Mouse (Mus musculus) stomach, embryonic 15.5 days (tissue): Measurements from ENCODE around the gene Orm2. TPM values are rescaled to one million over a fixed set of nuclear protein-coding genes. Genes with fewer than 3 reads are reported as not detected.

Experiments used
- ATAC-seq: fragments of 200-750 bp; cut with Nextera tagmentation; 2 replicates; pipeline ENCODE4 v1.8.0; 2017; ENCODE audit warnings: low read depth, moderate number of reproducible peaks, moderate TSS enrichment; ENCODE audit not compliant: insufficient read depth, low FRiP score
- H3K27ac ChIP-seq: fragments of 300-500 bp; sonication (generic); 2 replicates; pipeline ENCODE4 v1.5.1; 2015; ENCODE audit warnings: mild to moderate bottlenecking, inconsistent platforms
- H3K27me3 ChIP-seq: fragments of 300-500 bp; sonication (generic); replicated peaks from 2 replicates; pipeline ENCODE4 v1.6.1; 2015; ENCODE audit warnings: inconsistent platforms
- H3K36me3 ChIP-seq: fragments of 300-500 bp; sonication (generic); 2 replicates; pipeline ENCODE4 v1.6.1; 2015; ENCODE audit warnings: inconsistent platforms
- H3K4me1 ChIP-seq: fragments of 300-500 bp; sonication (generic); 2 replicates; pipeline ENCODE4 v1.6.1; 2015; ENCODE audit warnings: inconsistent platforms
- H3K4me2 ChIP-seq: fragments of 300-500 bp; sonication (generic); 2 replicates; pipeline ENCODE4 v1.6.1; 2015; ENCODE audit warnings: mild to moderate bottlenecking, inconsistent platforms
- H3K4me3 ChIP-seq: fragments of 300-500 bp; sonication (generic); replicated peaks from 2 replicates; pipeline ENCODE4 v1.5.1; 2015; ENCODE audit warnings: inconsistent platforms
- H3K9ac ChIP-seq: fragments of 300-500 bp; sonication (generic); 2 replicates; pipeline ENCODE4 v1.6.1; 2015; ENCODE audit warnings: inconsistent platforms
- H3K9me3 ChIP-seq: fragments of 300-500 bp; sonication (generic); 2 replicates; pipeline ENCODE4 v1.6.1; 2016; ENCODE audit warnings: inconsistent platforms
- WGBS: fragments of 180-500 bp; shearing (Covaris S2); methylation state at CpG from one replicate; pipeline ENCODE4 v1.1.7; 2015; 5-methylcytosine and 5-hydroxymethylcytosine counted together
- polyA plus RNA-seq: library from polyadenylated mRNA; unstranded; fragments of >200 nt; fragmentation: Nextera tagmentation; extraction: Ambion mirVana; gene quantifications from 2 replicates; pipeline ENCODE4 v1.2.1, GENCODE M21; 2015

Orm2 gene
- polyA plus RNA-seq, 1 experiment from 2014 or later: not detected

- peaks cover 51% of the 10 kb centered on the region for H3K4me1 ChIP-seq
- 0 out of 2 replicates have a peak overlapping the region, but pooled peaks have one; percentile 94 for H3K27ac ChIP-seq
- H3K9ac ChIP-seq: no peak overlapping the region
- no peak overlapping the region for H3K4me2 ChIP-seq
- WGBS: 78% methylated on average over 18 of the region's 18 CpGs
- ATAC-seq: no peak
- no peaks in the 10 kb centered on the region for H3K9me3 ChIP-seq
- 0 out of 2 replicates have a peak overlapping the region, but pooled peaks have one; percentile 5 for H3K4me3 ChIP-seq
- H3K27me3 ChIP-seq: no peaks in the 10 kb centered on the region
- H3K36me3 ChIP-seq: no peaks in the 10 kb centered on the region; the same call in 1 of the 2 replicates
Observed at GRCm38 (mm10) chr4:63400541-63401306, 38.5 kb downstream of the Orm2 start.

- Histone ChIP-seq H3K36me3 (no peaks in the 10 kb centered on the region; the same call in 1 of the 2 replicates), H3K27me3 (no peaks in the 10 kb centered on the region), H3K4me3 (no peak overlapping the region), H3K9me3 (no peaks in the 10 kb centered on the region), H3K4me2 (peak overlapping the region; percentile 53; the same call in 1 of the 2 replicates), H3K4me1 (peaks cover 51% of the 10 kb centered on the region), H3K9ac (no peak overlapping the region), H3K27ac (peak overlapping the region; percentile 94; the same call in 1 of the 2 replicates)
- ATAC-seq: no peak
- WGBS: 64% methylated on average over 6 of the region's 6 CpGs
Observed at GRCm38 (mm10) chr4:63401620-63402019, 39.4 kb downstream of the Orm2 start.

- 81% methylated on average over 10 of the region's 10 CpGs for WGBS
Observed at GRCm38 (mm10) chr4:63402056-63402455, 39.8 kb downstream of the Orm2 start.

GRCm38 (mm10) chr4:63402558-63402957 is 40.3 kb downstream of the Orm2 start:
- ATAC-seq: no peak
- Histone ChIP-seq H3K9me3 (no peaks in the 10 kb centered on the region), H3K27me3 (no peaks in the 10 kb centered on the region), H3K4me3 (peak overlapping the region; percentile 43), H3K27ac (peak overlapping the region; percentile 94), H3K36me3 (no peaks in the 10 kb centered on the region; the same call in 1 of the 2 replicates), H3K9ac (peak overlapping the region; percentile 32; the same call in 1 of the 2 replicates), H3K4me2 (peak overlapping the region; percentile 53), H3K4me1 (peaks cover 51% of the 10 kb centered on the region)
- WGBS: 34% methylated on average over 6 of the region's 6 CpGs

More at GRCm38 (mm10) chr4:63402056-63402455, 39.8 kb downstream of the Orm2 start:
- Histone ChIP-seq H3K9me3 (no peaks in the 10 kb centered on the region), H3K27me3 (no peaks in the 10 kb centered on the region), H3K9ac (no peak overlapping the region), H3K4me3 (peak overlapping the region; percentile 43), H3K27ac (peak overlapping the region; percentile 94), H3K4me2 (peak overlapping the region; percentile 53), H3K4me1 (peaks cover 51% of the 10 kb centered on the region), H3K36me3 (no peaks in the 10 kb centered on the region; the same call in 1 of the 2 replicates)
- no peak for ATAC-seq

GRCm38 (mm10) chr4:63403040-63403959 is 41.1 kb downstream of the Orm2 start, which contains the start of gene Akna:
TSS of gene Akna (minus strand) at chr4:63403354.
- 8% methylated on average over 17 of the region's 17 CpGs for WGBS
- peak within 1 kb of the TSS; percentile 94 for H3K27ac ChIP-seq
- no peaks in the 10 kb centered on the region for H3K27me3 ChIP-seq
- H3K9me3 ChIP-seq: no peaks in the 10 kb centered on the region
- H3K4me2 ChIP-seq: peak within 1 kb of the TSS; percentile 53
- H3K4me1 ChIP-seq: peaks cover 49% of the 10 kb centered on the region
- peak within 1 kb of the TSS; percentile 32; the same call in 1 of the 2 replicates for H3K9ac ChIP-seq
- peak within 1 kb of the TSS; percentile 43 for H3K4me3 ChIP-seq
- no peaks in the 10 kb centered on the region for H3K36me3 ChIP-seq
- ATAC-seq: peak; percentile 85

GRCm38 (mm10) chr4:63404205-63404604 is 42.0 kb downstream of the Orm2 start:
- Histone ChIP-seq H3K4me3 (no peak overlapping the region), H3K36me3 (no peaks in the 10 kb centered on the region), H3K27me3 (no peaks in the 10 kb centered on the region), H3K27ac (peak overlapping the region; percentile 94), H3K9me3 (no peaks in the 10 kb centered on the region), H3K4me1 (peaks cover 56% of the 10 kb centered on the region), H3K4me2 (peak overlapping the region; percentile 53; the same call in 1 of the 2 replicates), H3K9ac (no peak overlapping the region)
- no peak for ATAC-seq
- WGBS: 48% methylated on average over 7 of the region's 7 CpGs

- Histone ChIP-seq H3K27ac (no peak overlapping the region), H3K36me3 (no peaks in the 10 kb centered on the region), H3K9me3 (no peaks in the 10 kb centered on the region), H3K4me2 (no peak overlapping the region), H3K27me3 (no peaks in the 10 kb centered on the region), H3K9ac (no peak overlapping the region), H3K4me3 (no peak overlapping the region), H3K4me1 (peaks cover 59% of the 10 kb centered on the region)
- 24% methylated on average over 7 of the region's 7 CpGs for WGBS
- no peak for ATAC-seq
Observed at GRCm38 (mm10) chr4:63405051-63405450, 42.8 kb downstream of the Orm2 start.

- Histone ChIP-seq H3K27me3 (no peaks in the 10 kb centered on the region), H3K36me3 (no peaks in the 10 kb centered on the region), H3K27ac (no peak overlapping the region), H3K4me3 (no peak overlapping the region), H3K4me2 (no peak overlapping the region), H3K9me3 (no peaks in the 10 kb centered on the region), H3K9ac (no peak overlapping the region), H3K4me1 (peaks cover 58% of the 10 kb centered on the region)
- ATAC-seq: no peak
- 53% methylated on average over 4 of the region's 4 CpGs for WGBS
Observed at GRCm38 (mm10) chr4:63405683-63406082, 43.4 kb downstream of the Orm2 start.

- H3K4me1 ChIP-seq: peaks cover 42% of the 10 kb centered on the region
- 38% methylated on average over 7 of the region's 7 CpGs for WGBS
Observed at GRCm38 (mm10) chr4:63408247-63408646, 46.0 kb downstream of the Orm2 start.

GRCm38 (mm10) chr4:63408649-63409048 is 46.4 kb downstream of the Orm2 start:
- H3K9ac ChIP-seq: no peak overlapping the region
- H3K9me3 ChIP-seq: no peaks in the 10 kb centered on the region
- no peaks in the 10 kb centered on the region for H3K27me3 ChIP-seq
- no peaks in the 10 kb centered on the region for H3K36me3 ChIP-seq
- H3K4me1 ChIP-seq: peaks cover 38% of the 10 kb centered on the region
- peak overlapping the region; percentile 61; the same call in 1 of the 2 replicates for H3K4me3 ChIP-seq
- H3K4me2 ChIP-seq: peak overlapping the region; percentile 99
- peak; percentile 32 for ATAC-seq
- peak overlapping the region; percentile 63 for H3K27ac ChIP-seq
- 12% methylated on average over 8 of the region's 8 CpGs for WGBS

More at GRCm38 (mm10) chr4:63408247-63408646, 46.0 kb downstream of the Orm2 start:
- H3K36me3 ChIP-seq: no peaks in the 10 kb centered on the region
- H3K9ac ChIP-seq: no peak overlapping the region
- H3K9me3 ChIP-seq: no peaks in the 10 kb centered on the region
- H3K4me3 ChIP-seq: no peak overlapping the region
- H3K27me3 ChIP-seq: no peaks in the 10 kb centered on the region
- no peak for ATAC-seq
- H3K4me2 ChIP-seq: peak overlapping the region; percentile 33; the same call in 1 of the 2 replicates
- H3K27ac ChIP-seq: peak overlapping the region; percentile 48; the same call in 1 of the 2 replicates

GRCm38 (mm10) chr4:63409317-63409907 is 47.2 kb downstream of the Orm2 start:
- WGBS: 2% methylated on average over 18 of the region's 18 CpGs
- peak overlapping the region; percentile 99 for H3K4me2 ChIP-seq
- peak overlapping the region; percentile 61 for H3K4me3 ChIP-seq
- no peak overlapping the region for H3K9ac ChIP-seq
- ATAC-seq: no peak
- no peaks in the 10 kb centered on the region for H3K36me3 ChIP-seq
- peak overlapping the region; percentile 63 for H3K27ac ChIP-seq
- no peaks in the 10 kb centered on the region for H3K9me3 ChIP-seq
- peaks cover 30% of the 10 kb centered on the region for H3K4me1 ChIP-seq
- H3K27me3 ChIP-seq: no peaks in the 10 kb centered on the region
